Mouse (Mus musculus): ENCODE measurements at regions not wholly inside any gene's neighbourhood (a gene's known extent, or its start where the extent isn't known, plus 50 kb on each side); places are given as distances from the start of the nearest gene placed in this dataset.

DNA sequence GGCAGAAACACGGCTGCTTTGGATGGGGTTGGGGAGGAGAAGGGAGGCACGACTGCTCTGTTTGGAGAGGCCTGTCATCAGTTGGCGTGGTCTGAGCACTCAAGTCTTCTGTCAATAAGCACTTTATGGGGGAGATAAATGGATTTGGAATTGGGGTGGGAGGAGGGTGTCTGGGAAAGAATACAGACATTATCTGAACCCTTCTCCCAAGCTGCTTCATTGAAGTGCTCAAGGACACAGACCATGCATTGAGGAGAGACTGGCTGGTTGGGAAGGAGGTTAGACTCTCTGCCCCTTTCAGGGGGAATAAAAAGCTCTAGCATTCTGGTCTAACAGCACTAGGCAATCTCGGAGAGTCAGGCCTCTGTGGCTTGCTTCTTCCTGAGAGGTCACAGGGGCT lies 350.1 kb upstream of the Tnp1 start:
- DNase-seq (ENCODE audit: extremely low read depth, insufficient read length, low spot score) = no peak

DNA sequence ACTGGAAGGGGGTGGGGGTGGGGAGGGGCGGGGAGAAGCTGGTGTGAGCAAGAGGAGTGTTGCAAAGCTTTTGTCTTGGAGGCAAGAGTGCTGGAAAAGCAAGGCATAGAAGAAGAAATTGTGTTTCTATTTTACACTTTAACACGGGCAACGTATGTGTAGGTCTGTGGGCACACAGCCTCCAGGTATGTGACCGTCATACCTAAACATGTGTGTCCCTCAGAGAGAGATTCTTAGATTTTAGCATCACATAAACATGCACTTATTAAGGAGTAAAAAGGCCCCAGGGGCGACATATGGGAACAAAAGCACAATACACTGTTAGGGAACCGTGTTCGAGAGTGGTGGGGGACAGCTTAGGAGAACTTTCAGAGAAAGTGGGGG lies 348.6 kb upstream of the Tnp1 start:
- DNase-seq (ENCODE audit: extremely low read depth, insufficient read length, low spot score) = no peak

DNA sequence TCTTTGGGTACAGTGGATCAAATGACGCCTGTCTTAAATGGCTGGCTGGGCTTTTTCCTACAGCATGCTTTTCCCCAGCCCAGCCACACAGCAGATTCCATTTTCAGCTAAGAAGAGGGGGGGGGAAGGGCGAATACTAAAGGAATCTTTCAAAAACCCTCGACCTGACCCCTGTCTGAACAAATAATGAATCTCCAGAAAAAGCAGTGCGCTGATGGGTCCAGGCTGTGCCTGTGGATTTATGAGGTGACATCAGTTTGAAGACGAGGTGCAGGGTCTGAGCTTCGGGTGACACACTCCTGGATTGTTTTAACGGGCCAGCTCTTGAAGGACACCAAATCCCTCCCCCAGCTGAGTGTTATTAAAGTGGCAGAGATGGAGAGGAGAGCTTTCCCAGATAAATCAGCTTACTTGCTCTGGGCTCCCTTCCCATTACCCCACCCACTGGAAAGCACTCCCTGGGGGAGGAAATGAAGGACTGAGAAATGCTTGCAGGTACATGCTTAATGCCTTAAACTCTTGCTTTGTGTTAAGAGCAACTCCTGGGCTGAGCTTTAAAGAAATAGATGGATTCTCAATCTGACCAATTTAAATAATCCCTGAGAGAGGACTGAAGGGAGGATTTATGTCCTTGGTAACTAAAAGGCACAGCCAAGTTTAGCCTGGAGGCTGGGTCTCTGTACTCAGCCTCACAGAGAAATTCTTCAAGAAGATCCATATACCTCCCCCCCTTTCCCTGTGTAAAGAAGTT lies 348.0 kb upstream of the Tnp1 start:
- DNase-seq (ENCODE audit: extremely low read depth, insufficient read length, low spot score) = no peak

DNA sequence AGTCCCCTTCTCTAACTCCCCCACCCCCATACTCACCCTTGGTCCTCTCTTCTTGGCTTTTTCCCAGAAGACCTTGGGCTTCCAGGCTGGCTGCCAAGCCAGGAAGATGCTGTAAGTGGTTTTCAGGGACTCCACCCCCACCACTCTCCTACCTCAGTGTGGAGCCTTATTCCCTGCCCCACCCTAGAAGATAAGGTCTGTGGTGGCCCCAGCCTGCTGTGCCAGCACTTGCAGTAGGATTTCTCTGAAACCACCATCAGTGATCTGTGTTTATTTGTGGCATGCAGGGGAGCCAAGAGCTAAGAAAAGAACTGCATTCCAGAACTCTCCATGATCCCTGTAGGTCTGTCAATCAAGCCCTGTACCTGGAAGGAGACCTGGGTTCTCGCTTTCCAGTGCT lies 346.4 kb upstream of the Tnp1 start:
- DNase-seq (ENCODE audit: extremely low read depth, insufficient read length, low spot score) = no peak

DNA sequence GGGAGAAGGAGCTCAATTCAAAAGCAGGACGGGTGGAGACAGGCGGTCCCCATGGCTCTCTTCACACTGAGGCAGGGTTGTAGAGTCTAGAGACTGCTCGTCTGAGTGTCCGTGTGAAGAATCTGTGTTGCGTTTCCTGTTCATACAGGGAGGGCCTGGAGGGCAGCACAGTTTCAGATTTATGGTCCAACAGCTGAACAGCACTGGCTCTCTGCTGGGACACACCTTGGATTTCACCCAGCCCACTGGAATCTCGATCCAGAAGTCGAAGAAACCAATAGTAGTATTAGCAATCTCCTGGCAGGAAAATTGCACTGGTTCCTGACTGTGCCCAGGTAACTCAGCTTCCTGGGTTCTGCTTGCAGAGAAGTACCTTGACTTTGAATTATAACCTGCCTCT lies 345.6 kb upstream of the Tnp1 start:
- DNase-seq (ENCODE audit: extremely low read depth, insufficient read length, low spot score) = no peak

DNA sequence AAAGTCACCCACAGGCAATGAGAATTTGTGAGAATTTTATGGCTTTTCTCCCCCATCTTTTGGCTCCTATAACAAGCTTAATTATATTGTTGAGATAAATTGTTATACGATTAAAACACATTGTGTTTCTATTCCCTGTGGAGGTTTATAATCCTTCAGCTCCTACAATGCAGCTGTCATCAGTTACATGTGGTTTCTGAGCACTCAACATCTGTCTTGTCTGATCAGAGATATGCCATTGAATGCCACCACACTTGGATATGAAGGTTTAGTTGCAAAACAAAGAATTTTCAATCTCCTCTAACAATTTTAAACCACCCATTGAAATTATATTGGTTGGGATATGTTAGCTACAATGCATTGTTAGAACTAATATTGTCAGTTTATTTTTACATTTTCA lies 338.7 kb upstream of the Tnp1 start:
- no peak for DNase-seq (ENCODE audit: extremely low read depth, insufficient read length, low spot score)

DNA sequence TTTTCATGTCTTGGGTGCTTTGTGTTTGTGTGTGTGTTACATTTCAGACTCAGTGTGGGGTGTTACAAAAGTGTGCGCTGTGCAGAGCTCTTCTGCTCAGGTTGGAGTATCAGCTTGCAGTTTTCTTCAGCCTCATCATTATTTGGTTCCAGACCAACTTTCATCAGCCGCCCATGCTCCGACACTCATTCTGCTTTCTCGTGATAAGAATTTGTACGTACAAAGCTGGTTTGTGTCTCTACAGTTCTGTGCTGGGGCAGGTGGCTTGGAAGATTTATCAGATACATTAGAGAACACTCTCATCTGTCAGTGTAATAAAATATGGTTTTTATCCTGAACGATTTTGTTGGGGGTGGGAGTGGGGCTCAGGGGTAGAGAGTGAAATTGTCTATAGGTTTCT lies 332.8 kb upstream of the Tnp1 start:
- no peak for DNase-seq (ENCODE audit: extremely low read depth, insufficient read length, low spot score)

DNA sequence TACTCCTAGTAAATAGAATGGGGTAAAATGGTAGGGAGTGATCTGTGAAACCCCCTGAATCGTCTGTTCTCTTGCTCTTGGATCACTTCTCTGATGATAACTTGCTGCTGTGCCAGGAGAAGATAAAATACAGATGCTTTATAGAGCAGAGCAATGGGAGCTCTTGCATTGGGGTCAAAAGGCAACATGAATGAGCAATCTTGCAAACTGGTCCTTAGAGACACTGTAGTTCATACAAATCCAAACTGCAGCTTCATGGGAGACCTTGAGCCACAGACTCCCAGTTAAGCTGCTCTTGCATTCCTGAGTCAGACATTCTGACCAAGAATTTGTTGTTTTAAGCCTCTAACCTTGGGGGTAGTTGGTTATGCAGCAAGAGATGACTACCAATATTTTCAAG lies 328.9 kb upstream of the Tnp1 start:
- DNase-seq (ENCODE audit: extremely low read depth, insufficient read length, low spot score) = no peak

DNA sequence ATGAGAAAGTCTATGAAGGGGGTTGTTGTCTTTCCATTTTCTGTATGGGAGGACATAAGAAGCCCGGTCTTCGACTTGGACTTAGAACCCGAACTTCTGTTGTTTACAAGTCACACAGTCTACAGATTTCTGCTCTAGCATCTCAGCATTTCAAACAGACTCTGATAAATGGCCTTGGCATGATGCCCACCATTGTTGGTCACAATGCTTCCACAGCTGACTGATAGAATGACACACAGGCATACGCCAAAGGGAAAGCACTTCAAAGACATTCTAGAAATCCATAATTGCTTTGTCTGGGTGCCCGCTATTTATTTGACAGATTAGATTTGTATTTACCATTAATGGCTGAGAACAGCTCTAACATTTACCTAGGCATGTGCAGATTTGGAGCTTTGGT lies 326.2 kb upstream of the Tnp1 start:
- no peak for DNase-seq (ENCODE audit: extremely low read depth, insufficient read length, low spot score)

DNA sequence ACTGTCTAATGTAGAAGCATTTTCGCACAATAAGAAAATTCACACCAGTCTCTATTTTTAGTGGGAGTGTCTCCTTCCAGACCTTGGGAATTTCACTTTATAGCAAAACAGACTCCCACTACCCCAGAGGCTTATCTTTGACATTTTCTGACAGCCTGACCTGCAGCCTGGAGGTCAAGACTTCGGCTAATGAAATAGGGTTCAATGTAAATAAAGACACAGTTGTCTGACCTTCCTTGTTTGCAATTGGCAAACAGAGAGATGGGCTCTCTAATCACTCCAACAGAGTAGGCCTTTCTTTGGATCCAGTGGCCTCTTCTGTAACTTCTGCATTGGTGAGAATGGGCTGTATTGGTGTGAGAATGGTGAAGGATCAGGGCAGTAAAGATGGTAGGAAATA lies 321.7 kb upstream of the Tnp1 start:
- DNase-seq (ENCODE audit: extremely low read depth, insufficient read length, low spot score) = no peak

DNA sequence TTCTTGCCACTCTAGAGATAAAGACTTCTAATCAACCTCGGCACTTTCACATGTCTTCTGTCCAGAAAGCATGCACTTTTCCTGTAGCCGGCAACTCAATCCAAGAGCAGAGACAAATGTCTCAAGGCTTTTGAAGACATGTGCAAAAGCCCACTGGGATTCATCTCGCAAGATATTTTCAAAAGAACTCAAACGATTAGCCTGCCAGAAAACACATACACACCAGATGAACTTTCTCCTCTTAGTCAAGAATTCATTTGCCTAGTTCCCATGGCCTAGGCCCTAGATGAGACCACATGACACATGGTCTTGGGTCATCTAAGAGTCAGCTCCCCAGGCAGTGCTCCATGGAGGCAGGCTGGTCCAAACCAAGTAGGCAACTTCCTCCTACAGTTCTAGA lies 293.8 kb upstream of the Tnp1 start:
- no peak for DNase-seq (ENCODE audit: extremely low read depth, insufficient read length, low spot score)

DNA sequence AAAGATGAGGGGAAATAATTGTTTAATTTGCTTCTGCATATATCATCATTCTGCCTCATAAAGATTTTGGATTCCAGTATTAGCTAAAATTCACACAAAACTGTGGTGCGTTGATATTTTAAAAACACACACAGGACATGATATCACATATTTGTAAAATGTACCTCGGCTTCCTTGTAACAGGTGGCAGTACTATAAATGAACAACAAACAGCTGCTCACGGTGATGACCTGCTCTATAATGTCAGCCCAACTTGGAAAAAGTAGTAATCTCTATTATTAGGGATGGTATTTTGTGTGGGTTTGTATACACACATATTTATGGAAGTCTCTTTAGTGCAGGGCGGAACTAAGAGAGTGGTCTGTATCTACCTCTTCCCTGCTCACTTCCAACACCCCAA lies 292.7 kb upstream of the Tnp1 start:
- DNase-seq (ENCODE audit: extremely low read depth, insufficient read length, low spot score) = no peak

DNA sequence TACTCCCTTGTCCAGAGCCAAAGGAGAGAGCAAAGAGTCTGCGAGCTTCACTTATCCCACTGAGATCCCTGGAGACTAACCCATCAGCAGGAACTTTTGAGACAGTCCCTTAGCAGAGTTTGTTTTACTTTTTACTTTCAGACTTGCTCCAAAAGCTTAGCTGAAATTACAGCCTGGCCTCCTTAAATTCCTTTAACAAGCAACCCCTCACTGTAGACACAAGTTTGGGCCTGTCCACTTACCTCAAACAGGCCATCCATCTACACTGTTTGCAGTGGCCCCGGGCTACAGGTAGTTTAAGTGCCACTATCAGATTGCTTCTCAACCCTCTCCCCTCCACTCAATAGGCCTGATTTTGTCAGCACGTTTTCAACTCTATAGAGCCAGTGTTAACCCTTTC lies 291.5 kb upstream of the Tnp1 start:
- DNase-seq (ENCODE audit: extremely low read depth, insufficient read length, low spot score) = no peak

DNA sequence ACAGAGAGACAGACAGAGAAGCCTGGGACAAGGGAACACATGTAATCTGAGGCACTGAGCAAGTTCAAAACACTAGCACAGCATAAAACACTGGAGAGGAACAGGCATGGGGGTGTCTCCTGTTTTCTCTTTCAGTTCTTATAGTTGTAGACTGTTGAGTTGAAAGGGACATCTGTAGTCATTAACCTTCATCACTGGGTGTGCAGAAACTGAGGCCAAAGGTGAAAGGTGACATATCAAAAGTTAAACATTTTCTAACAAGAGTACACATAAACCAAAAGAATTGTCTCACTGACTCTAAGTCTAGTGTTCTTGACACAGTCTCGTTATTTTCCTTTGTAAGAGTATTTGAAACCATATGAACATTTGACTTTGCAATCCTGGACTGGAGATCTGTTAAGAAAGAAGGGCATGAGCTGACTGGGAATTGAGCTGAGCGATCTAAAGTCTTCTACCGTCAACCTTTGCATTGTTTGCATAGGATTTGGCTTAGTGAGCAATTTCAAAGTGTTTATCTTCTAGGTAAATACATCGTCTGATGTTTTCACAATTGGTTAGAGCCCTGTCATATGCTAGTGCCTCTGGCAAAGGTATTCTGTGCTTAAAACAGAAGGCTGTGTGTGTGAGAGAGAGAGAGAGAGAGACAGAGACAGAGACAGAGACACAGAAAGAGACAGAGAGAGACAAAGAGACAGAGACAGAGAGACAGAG lies 284.4 kb upstream of the Tnp1 start:
- no peak for DNase-seq (ENCODE audit: extremely low read depth, insufficient read length, low spot score)

DNA sequence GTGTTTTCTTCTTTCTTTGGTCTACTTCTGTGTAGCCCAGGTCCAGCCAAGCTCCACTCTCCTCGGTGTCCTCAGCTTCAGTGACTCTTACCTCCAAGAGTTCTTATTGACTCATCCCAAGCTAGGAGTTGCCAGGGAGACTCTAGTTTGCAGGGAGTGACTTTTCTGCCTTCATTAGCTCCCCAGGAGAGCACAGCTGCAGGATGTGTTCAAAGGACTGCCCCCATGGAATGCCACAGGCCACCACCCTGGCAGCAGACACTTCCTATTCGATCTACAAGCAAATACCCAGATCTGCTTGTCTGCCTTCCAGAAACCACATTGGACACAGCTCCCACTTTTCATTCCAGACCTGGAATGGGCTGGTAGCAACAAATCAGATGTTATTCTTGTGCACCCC lies 269.6 kb upstream of the Tnp1 start:
- DNase-seq (ENCODE audit: extremely low read depth, insufficient read length, low spot score) = no peak

DNA sequence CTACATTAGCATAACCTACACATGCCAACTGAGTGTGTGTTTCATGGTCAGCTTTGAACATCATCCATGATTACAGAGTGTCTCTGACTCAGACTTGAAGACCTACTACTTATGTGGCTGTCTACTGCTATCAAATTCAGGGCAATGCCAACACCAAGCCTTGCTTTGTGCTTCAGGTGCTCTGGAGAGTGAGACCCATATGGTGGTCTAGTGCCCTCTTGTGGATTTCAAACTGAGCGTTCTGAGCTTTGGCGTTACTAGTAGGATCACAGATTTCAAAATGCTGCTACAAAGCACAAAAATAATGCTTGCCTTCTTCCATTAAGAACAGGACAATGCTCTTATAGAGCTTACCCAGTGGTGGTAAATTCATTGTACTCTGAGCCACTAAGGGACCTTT lies 258.8 kb upstream of the Tnp1 start:
- DNase-seq (ENCODE audit: extremely low read depth, insufficient read length, low spot score) = no peak

DNA sequence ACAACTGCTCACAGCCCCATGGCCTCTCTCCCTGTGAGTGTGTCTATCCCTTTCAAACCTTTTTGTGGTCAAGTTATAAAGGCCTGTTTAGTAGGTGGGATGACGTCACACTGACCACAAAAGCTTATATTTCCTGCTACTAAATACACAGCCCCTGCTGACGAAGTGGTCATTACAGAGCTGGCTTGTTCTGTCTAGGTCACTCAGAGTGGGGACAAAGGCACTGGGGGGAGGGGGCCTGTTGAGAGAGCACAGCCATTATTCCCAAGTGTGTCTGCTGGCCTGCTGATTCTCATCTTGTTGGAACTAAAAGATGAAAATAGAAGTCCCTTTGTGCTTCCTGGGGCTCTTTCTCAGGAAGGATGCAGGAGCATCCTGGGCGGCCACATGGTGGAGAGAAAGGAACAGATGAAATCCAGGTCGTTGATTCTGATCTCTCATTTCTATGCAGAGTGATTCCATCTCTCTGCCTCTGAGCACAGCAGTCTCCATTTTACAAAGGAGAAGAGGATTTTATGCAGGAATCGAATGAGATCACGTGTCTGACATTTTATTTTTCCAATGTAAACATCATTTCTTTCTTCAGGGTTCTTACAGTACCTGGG lies 255.2 kb upstream of the Tnp1 start:
- DNase-seq (ENCODE audit: extremely low read depth, insufficient read length, low spot score) = no peak

DNA sequence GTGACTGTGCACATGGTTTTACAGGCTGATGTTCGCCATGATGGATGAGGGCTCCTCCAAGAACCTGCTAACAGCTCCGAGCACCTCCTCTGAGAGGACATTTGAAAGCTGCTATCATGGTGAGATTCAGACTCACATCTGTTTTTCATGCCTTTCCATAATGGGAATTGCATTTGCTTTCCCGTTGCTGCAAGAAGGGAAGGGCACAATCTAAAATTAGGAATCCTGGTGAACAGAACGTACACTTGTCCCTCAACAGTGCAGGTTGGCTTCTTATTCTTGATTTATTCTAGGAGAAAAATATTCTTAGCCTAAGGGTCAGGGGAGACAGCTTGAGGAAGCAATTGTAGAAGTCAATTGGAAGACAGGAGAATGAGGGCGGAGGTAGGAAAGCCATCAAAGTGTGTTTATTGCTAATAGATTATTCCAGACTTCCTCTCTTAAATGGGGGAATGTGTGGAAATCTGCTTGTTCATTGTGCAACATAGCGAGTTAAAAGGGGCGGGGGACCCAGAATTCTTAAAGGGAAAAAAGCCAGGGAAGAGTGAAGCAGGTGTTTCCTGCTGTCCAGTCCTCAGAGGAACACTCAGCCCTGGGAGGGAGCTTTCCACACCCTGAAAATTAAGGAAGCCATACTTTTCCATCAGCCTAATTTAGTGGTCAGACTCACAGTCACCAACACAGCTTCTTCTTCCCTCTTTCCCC lies 253.5 kb upstream of the Tnp1 start:
- no peak for DNase-seq (ENCODE audit: extremely low read depth, insufficient read length, low spot score)

DNA sequence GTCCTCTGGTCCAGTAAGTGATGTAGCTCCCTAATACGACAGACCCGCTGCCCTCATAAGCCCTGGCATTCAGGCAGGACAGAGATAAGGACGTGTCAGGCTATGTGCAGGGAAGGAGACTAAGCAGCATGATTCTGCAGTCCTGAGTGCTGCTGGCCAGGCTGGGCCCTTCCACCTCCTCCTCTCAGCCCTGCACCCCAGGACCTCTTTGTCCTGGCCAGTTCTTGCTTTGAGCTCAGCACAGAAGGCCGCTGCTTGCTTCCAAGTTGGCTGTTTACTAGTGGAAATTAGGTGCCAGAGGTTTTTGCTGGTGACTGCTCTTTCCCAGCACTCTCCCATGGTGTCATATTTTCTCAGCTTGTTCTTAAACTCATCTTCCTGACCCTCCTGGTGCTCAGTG lies 249.3 kb upstream of the Tnp1 start:
- no peak for DNase-seq (ENCODE audit: extremely low read depth, insufficient read length, low spot score)

DNA sequence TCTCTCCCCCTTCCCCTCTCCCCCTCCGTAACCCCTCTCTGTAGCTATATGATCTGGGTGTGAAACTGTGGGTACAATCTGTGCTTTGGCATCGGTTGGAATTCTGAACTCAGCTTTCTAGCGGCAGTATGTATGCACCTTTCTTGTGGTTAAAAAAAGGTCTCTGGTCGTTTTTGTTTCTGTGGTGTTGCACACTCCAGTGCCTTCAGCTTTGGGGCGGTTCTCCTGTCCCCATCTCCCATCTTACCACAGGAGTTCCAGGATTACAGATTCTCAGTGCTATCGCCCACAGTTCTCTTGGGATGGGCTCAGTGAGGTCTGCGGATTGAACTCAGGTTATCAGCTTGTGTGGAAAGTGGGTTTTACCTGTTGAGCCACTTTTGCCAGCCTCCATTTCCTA lies 248.5 kb upstream of the Tnp1 start:
- DNase-seq (ENCODE audit: extremely low read depth, insufficient read length, low spot score) = no peak

DNA sequence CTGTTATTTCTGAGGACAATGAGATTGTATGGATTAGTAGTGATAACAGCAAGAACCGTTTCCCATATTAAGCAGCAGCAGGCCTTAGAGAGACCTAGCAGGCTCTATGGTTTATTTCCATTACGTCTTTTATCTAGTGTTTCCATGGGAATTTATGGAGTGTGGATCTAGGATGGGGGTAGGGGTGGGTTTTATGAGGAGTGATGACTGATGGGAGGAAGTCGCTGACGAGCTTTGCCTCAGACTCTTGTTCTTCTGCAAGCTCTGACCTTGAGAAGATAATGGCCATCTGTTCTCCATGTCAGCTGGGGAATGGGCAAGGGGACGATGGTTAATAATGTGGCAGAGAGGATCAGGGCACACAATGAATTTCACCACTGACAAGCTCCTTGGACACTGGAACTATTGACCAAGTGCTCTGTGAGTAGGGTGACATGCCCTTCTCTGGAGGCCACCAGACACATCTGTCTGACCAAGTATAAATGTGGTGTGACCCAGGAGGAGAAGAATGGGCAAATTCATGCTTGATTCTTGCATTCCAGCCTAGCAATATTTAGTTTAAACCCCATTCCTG lies 243.9 kb upstream of the Tnp1 start:
- DNase-seq (ENCODE audit: extremely low read depth, insufficient read length, low spot score) = no peak
